Mouse (Mus musculus): Measurements from ENCODE around the gene Tcp11l1.

DNA sequence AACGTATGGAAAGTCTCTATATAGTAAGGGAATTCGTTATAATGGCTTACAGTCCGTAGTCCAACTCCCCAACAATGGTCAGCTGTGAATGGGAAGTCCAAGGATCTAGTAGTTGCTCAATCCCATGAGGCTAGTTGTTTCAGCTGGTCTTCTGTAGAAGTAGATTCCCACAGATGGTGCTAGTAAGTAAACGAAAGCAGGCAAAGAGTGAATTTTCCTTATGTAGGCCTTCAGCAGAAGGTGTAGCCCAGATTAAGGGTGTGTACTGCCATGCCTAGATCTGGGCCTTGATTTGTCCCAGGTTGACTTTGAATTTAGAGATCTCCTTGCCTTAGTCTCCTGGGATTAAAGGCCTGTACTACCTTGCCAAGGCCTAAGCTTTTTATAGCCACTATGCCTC, 4.3 kb upstream of the Tcp11l1 start, which contains the start of gene Pin1rt1:
- TF ChIP-seq CTCF (IDR thresholded peaks at IDR 0.05; ENCODE audit: extremely low read depth, insufficient read length, insufficient replicate concordance, low read depth, low read length) (no peak), POLR2A (IDR thresholded peaks at IDR 0.05; ENCODE audit: low read depth, low read length) (no peak)

Data from small intestine, adult 2 months (tissue).